Mouse (Mus musculus) macrophage (primary cell): ENCODE results near the gene Tchh. TPM values are rescaled to one million over a fixed set of nuclear protein-coding genes. Genes with fewer than 3 reads are reported as not detected.
"Not testable (repeated sequence)": the region's sequence is repeated elsewhere in the genome, so short reads cannot be mapped to it uniquely, and the experiment has no call there.

Experiments
- H3K27ac ChIP-seq: fragments of 350-480 bp; formaldehyde crosslinking; 2 replicates; pipeline ENCODE4 v1.9.0; 2021
- H3K36me3 ChIP-seq: fragments of 350-480 bp; formaldehyde crosslinking; 2 replicates; pipeline ENCODE4 v1.9.0; 2021; ENCODE audit errors: inconsistent target
- H3K4me3 ChIP-seq: fragments of 350-480 bp; formaldehyde crosslinking; 2 replicates; pipeline ENCODE4 v1.9.0; 2021; ENCODE audit errors: inconsistent target
- H3K79me2 ChIP-seq: fragments of 350-480 bp; formaldehyde crosslinking; 2 replicates; pipeline ENCODE4 v1.9.0; 2021; ENCODE audit errors: inconsistent target
- WGBS: methylation state at CpG from one replicate; pipeline ENCODE4 v1.1.7; 2026; ENCODE audit warnings: inconsistent platforms; ENCODE audit not compliant: missing documents; 5-methylcytosine and 5-hydroxymethylcytosine counted together
- polyA plus RNA-seq: library from polyadenylated mRNA; stranded (reverse); fragments of 250-400 nt; gene quantifications from 3 replicates; pipeline ENCODE4 v1.2.4, GENCODE M21; 2018; ENCODE audit warnings: inconsistent platforms

The Tchh gene
- polyA plus RNA-seq, 1 experiment from 2014 or later, result 0.03 TPM

DNA sequence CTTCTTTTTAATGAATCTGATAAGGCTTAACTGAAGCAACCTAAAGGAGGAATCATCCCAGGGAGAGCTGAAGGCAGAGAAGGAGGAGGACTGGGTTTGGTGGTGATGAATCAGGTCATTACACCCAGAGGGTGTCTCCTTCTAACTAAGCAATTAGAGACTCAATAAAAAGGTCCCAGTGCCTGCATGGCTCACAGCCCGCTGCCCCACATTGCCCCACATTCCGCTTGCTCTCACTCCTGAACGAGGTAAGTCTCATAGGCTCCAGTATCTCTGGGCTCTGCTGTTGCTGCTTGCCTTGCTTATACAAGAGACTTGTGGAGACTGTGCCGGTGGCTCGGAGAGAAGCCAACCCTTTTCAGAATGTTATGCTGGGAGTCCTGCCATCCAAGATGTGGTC lies 26.4 kb downstream of the Tchh start, which contains the start of gene Tchhl1:
Tchhl1 (plus strand) TSS at position 194 of the 400 bp plus-strand sequence.
- Histone ChIP-seq H3K27ac (no peak within 1 kb of the TSS), H3K79me2 (no peaks in the 10 kb centered on the region), H3K36me3 (no peaks in the 10 kb centered on the region), H3K4me3 (no peak within 1 kb of the TSS)
- WGBS, result 50% methylated on average over 5 of the region's 5 CpGs

DNA sequence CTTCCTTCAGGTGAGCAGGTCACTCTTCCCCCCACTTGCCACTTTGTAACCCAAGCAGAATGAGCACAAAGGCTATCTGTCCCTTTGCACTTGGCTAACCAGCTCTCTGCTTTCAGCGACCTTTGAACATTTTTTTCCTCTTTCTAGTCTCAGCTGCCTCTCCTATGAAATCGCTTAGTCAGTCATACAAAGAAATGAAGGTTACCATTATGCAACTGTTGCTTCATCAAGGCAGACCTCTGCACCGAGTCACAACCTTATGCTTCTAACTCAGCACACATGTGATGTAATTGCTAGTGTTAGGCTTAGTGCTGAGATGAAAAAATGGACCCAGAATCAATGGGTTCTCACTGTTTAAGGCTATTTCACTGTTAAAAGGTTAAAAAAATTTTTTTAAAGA lies 27.5 kb downstream of the Tchh start:
- Histone ChIP-seq H3K4me3 (no peak overlapping the region), H3K79me2 (no peaks in the 10 kb centered on the region), H3K36me3 (no peaks in the 10 kb centered on the region), H3K27ac (no peak overlapping the region)
- WGBS, result 55% methylated on average over 3 of the region's 3 CpGs

DNA sequence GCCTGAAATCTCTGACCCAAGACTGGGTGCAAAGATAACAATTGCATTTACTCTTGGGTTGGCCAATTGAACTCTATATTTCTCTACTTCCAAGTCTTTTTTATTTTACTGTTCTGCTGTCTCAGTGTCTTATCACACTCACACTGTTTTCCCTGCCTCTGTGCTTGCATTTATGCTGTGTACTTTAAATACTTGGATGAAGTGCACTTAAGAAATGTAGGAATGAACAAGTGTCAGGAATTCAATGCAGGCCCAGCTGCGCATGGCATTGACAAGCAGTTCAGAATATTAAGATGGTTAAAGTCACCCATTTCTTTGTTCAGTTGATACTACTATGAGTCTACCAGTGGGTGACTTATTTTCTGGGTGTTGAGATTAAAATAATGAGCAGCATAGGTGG lies 37.9 kb downstream of the Tchh start:
- no peak overlapping the region for H3K4me3 ChIP-seq
- H3K79me2 ChIP-seq, result no peaks in the 10 kb centered on the region
- WGBS, result 100% methylated on average over 1 of the region's 1 CpGs
- H3K27ac ChIP-seq, result no peak overlapping the region
- H3K36me3 ChIP-seq, result no peaks in the 10 kb centered on the region

DNA sequence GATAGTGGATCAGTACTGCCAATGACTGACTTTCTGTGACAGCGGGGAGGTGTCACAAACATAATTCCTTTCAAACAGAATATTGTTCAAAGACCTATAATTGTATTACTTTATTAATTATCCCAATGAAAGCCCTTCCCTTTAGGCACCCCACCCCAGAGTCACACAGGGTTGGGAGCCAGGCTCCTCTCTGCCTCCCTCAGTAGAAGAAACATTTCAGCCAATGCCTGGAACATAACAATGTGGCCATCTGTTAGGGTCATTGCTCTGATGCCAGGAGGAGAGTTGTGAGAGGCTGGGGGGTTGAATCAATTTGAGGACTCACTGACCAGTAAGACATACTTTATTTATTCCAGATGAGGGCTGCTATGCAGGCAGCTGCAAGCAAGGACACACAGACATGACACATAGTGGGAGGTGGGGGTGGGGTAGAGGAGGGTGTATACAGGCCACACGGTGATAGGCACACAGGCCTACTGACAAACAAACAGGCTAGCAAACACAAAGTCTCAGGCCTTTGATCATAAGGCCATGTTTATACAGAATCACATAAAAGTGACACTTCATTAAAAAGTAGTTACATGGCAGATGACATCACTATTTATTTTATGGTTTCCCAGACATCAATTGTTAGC lies 40.0 kb downstream of the Tchh start:
- Histone ChIP-seq H3K27ac (no peak overlapping the region), H3K36me3 (no peaks in the 10 kb centered on the region), H3K79me2 (no peaks in the 10 kb centered on the region), H3K4me3 (no peak overlapping the region)
- WGBS, result 93% methylated on average over 2 of the region's 2 CpGs

DNA sequence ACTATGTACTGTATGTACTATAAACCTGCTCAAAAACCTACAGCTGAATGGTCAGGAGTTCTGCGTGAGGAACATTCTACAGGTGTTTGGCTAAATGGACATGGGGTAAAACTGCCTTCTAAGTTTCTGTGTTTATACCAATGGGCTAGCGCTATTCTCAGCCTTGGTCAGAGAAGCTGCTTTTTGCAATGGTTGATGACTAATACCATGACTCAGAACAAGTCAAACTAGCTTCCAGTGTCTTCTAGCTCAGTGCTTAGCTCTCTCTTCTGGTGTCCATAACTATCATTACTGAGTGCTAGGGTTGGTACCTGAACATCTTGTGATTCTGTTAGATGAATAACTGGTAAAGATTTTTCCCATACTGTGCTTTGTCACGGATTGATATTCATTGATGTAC lies 43.5 kb downstream of the Tchh start:
- Histone ChIP-seq H3K27ac (no peak overlapping the region), H3K79me2 (no peaks in the 10 kb centered on the region), H3K4me3 (no peak overlapping the region), H3K36me3 (no peaks in the 10 kb centered on the region)
- WGBS, result 93% methylated on average over 3 of the region's 3 CpGs

DNA sequence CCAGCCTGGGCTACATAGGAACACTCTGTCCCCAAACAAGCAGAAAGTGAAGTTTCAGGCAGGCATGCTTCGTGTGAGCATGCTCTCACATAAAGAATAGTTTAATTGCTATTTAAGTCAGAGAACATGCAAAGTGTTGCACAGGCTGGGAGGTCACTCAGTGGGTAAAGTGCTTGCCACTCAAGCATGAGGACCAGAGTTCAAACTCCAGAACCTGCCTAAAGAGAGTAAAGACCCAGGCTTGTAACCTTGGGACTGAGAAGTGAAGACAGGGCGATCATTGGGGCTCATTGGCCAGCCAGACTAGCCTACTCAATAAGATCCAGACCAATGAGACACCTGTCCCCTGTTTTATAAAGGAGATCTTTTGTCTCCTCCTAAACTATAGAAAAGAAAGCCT lies 46.4 kb downstream of the Tchh start:
- H3K79me2 ChIP-seq, result no peaks in the 10 kb centered on the region
- 91% methylated on average over 2 of the region's 2 CpGs for WGBS
- no peak overlapping the region for H3K4me3 ChIP-seq
- H3K36me3 ChIP-seq, result no peaks in the 10 kb centered on the region
- H3K27ac ChIP-seq, result no peak overlapping the region

DNA sequence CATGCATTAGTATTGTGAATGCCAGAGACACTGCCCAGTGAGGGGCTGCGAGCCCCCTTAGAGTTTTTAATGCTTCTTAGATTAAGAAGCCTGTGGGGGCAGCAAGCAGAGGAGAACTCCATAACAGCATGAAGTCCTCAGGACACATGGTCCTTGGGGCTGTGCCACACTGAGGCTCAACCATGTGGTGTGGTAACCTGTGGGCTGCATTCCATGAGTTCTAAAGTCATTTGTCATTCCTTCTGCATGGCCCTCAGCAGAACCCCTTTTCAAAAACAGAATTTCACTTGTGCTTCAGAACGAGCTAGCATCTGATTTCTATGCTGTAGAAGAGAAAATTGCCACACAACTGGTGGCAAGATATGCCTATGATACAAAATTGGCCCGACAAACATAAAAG lies 50.0 kb downstream of the Tchh start:
- no peak overlapping the region for H3K4me3 ChIP-seq
- H3K79me2 ChIP-seq, result no peaks in the 10 kb centered on the region
- H3K27ac ChIP-seq, result no peak overlapping the region
- H3K36me3 ChIP-seq, result no peaks in the 10 kb centered on the region
- WGBS, result 88% methylated on average over 3 of the region's 3 CpGs

DNA sequence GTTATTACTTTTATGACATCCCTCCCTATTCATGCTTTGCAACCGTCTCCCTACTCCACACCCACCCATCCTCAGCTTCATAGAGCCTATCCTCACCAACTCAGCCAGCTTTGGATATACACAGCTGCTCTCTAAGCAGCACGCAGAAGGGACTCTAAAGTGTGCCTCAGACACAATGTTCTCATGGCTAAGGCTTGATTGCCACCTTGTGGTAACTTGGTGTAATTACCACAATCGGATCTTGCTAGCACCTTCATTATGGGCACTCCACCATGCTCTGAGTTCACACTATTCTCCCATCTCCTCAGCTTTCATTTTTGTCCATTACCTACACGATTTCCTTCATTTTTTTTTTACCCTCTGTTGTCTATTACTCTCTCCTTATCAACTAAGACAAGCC lies 51.9 kb downstream of the Tchh start:
- Histone ChIP-seq H3K79me2 (no peaks in the 10 kb centered on the region), H3K4me3 (no peak overlapping the region), H3K36me3 (no peaks in the 10 kb centered on the region), H3K27ac (no peak overlapping the region)
- 2% methylated on average over 4 of the region's 4 CpGs for WGBS

DNA sequence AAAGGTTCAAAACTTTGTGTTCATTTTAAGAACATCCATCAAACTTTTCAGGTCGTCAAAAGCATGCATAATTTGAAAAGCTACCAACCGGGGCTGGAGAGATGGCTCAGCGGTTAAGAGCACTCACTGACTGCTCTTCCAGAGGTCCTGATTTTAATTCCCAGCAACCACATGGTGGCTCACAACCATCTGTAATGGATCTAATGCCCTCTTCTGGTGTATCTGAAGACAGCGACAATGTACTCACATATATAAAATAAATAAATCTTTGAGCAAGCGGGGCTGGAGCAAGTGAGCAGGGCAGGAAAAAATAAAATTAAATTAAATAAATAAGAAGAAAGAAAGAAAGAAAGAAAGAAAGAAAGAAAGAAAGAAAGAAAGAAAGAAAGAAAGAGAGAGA lies 52.6 kb downstream of the Tchh start:
- not testable (repeated sequence) for H3K36me3 ChIP-seq, H3K27ac ChIP-seq, H3K4me3 ChIP-seq, H3K79me2 ChIP-seq
- 40% methylated on average over 5 of the region's 5 CpGs for WGBS

DNA sequence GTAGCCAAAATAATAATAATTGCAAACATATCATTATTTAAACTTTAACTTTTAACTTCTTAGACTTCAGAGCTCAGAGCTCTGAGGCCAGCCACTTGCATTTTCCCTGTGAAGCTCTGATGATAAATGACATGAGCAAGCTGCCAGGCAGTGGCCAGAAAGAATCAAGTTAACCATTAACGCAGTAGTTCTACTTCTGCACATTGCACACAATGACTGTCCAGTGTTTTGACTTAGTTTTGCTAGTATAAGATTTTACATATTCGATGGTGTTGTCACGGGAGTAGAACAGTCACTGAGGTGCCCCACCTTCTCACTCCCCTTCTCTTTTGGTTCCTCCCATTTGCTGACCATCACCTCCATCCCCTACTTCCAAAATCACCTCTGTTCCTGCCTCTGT lies 55.0 kb downstream of the Tchh start:
- Histone ChIP-seq H3K4me3 (no peak overlapping the region), H3K36me3 (no peaks in the 10 kb centered on the region), H3K79me2 (no peaks in the 10 kb centered on the region), H3K27ac (no peak overlapping the region)
- WGBS, result 100% methylated on average over 3 of the region's 3 CpGs

Other genes starting within 250 kb of the Tchh start
- not detected in 3 replicates for gene Flg2, start 245.1 kb upstream of the Tchh start, polyA plus RNA-seq
- not detected in 3 replicates for gene Flg, start 168.8 kb upstream of the Tchh start, polyA plus RNA-seq
- gene Hrnr, start 122.6 kb upstream of the Tchh start, polyA plus RNA-seq, result not detected in 3 replicates
- not detected in 3 replicates for gene Rptn, start 48.6 kb upstream of the Tchh start, polyA plus RNA-seq
- gene Tchhl1, start 26.4 kb downstream of the Tchh start, polyA plus RNA-seq, result not detected in 3 replicates
- 323 to 542 TPM (median 466 TPM) in 3 replicates for gene S100a11, start 78.2 kb downstream of the Tchh start, polyA plus RNA-seq
- 266 to 423 TPM (median 285 TPM) in 3 replicates for gene S100a10, start 112.8 kb downstream of the Tchh start, polyA plus RNA-seq
- not detected in 3 replicates for gene Tdpoz2, start 210.4 kb downstream of the Tchh start, polyA plus RNA-seq
- gene Tdpoz1, start 234.0 kb downstream of the Tchh start, polyA plus RNA-seq, result not detected in 3 replicates